Mouse (Mus musculus) inflammation-experienced regulatory T-cells, adult 6 months (primary cell): Measurements from ENCODE around the gene Mpg. TPM values are rescaled to one million over a fixed set of nuclear protein-coding genes. Genes with fewer than 3 reads are reported as not detected.

Source experiments
- ATAC-seq: one replicate; pipeline ENCODE4 v1.8.0; 2017
- polyA plus RNA-seq, 3 experiments: library from polyadenylated mRNA; unstranded; fragments of 100-300 nt; shearing (Covaris generic); gene quantifications; one replicate each; pipeline ENCODE4 v1.2.1; 2017

Gene Mpg
- polyA plus RNA-seq, 3 experiments from 2014 or later: 26.3 to 35.5 (median 32.8) TPM

DNA sequence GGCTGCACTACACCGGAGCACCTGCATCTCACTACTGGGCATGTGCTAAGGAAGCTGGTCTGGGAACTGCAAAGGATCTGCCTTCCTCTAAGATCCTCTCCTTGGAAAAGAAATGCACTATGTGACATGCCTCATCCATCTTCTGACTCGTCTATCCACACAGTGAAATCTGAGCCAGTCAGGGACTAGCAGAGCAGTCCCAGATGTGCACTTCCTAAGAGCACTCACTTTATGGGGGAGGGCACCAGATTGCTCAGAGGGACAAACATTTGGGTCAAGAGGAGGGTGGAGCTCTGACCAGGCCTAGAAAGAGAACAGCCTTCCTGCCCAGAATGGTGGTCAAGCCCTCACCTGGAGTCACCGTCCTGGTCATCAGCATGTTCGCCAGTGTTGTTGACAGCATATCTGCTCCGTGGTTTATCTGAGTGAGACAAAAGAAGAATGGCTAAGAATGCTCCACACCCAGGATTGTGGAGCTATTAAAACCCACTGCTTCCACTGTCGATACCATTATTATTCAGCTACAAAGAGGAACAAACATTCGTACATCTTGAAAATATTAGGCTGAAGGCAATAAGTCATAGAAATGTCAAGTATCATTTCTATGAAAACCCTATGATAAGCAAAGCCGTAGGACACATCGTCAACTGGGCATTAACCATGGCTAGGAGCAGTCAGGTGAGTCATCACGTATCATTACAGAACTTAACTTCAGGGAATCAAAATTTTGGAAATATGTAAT is 36.5 kb downstream of the Mpg start:
- ATAC-seq: no peak

DNA sequence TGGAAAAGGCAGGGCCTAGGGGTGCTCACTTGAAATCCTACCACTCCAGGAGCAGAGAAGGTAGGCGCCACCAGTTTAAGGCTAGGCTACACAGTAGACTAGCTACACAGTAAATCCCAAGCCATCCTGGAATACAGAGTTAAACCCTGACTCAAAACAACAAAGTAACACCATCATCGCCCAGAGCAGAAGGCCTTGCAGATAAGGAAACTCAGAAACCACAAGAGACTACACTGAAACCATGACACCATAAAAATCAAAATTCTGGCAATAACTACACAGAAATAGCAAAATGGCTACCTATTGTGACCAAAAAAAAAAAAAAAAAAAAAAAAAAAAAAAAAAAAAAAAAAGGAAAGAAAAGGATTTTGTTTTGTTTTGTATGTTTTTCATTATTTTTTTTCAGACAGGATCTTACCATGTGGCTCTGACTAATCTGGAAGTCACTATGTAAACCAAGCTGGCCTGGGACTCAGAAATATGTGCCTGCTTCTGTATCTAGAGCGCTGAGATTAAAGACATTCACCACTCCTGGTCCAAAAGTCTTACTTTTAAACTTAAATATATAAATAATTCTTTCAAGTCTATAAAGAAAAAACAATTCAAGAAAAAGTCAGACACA is 38.9 kb downstream of the Mpg start:
- no peak for ATAC-seq

DNA sequence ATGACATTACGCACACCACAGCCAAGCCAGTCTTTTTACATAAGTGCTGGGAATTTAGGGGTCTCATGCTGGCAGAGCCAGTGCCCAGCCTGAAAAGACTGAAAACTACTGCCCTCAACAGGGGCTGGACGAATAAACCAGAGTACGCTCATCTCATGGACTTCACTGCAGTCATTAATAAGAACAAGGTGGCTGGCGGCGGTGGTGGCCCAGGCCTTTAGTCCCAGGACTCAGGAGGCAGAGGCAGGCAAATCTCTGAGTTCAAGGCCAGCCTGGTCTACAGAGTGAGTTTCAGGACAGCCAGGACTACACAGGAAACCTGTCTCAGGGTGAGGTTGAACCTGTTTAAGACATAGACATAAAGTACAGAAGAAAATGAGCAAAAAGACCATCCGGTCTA is 39.9 kb downstream of the Mpg start:
- no peak for ATAC-seq

DNA sequence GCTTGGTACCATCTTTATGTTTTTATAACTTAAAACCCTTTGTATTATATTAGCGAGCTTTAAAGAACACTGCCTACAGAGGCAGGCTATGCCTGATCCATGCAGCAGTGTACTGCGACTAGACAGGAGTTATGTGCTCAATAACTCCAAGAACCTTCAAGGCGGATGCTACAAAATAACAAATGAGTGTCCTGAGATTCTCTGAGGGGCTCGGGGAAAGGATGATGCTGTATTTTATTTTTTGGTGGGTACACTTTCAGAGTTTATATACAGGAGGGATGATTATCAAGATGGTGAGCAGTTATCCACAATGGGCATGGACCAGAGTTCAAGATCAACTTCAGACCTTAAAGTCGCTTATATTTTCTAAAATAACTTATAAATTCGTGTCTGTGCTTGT is 40.5 kb downstream of the Mpg start:
- no peak for ATAC-seq

DNA sequence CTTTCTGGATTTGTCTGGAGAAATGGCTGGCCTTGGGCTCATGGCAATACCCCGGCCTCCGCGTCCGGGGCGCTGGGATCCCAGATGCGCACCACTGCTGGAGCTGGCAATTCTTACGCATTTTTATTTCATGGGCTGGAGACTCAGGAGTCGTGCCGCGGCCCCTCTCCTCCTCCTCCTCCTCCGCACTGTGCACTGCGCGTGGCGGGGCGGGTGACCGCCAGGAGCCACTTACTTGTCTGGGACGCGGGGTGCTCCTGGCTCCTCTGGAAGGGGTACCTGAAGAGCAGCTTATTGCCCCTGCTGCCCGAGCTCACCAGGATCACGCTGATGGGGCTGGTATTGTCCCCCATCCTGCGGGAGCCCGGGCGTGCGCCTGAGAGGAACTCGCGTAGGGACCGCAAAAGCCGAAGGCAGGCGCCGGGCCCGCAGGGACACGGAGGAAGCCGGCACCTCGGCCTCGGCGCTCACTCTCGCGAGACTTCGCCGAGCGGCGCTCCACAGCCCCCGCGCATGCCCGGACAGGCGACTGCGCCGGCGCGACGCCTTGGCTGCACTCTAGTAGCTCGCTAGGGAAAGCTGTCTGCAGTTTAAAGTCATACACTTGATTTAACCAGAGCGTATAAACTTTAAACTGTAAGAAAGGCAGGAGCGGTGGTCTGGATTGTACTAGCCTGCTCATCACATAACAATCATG is 41.0 kb downstream of the Mpg start, which contains the start of gene Nprl3:
TSS of gene Nprl3 (minus strand) at position 520 of the 697 bp plus-strand sequence.
- peak; percentile 96 for ATAC-seq

DNA sequence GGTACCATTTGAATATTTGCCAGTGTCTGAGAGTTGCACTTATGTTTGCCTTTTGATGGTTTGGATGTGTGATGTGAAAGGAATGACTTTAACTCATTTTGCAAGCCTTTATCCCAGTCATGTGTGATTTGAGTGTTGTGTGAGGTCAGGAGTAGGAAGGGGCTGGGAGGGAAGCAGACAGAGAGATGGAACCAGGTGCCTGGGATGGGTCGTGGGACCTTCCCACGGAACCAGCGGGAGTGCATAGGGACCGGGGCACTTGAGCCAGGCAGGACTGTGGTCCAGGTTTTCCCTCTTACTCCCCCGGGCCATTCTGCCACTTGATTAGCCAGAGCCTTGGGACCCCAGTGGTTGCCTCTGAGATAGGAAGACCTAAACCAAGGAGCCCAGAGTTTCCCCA is 41.7 kb downstream of the Mpg start:
- no peak for ATAC-seq

DNA sequence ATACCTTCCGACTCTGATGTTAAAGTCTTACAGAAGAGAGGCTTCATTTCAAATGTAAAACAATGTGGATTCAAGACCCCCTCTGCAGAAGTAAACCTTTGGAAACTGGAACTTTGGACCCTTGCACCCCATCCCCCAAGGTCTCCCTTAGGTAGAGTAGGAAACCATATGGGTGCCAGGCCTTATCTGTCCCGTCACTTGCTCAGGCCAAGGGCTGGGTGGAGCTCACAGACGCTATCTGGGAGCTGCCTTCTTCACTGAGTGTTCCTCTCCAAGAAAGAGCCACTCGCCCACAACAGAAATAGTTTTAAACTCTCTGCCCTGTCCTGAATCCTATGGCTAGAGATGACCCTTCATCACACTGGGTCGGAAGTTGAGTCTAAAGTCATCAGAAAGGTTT is 42.6 kb downstream of the Mpg start:
- no peak for ATAC-seq

DNA sequence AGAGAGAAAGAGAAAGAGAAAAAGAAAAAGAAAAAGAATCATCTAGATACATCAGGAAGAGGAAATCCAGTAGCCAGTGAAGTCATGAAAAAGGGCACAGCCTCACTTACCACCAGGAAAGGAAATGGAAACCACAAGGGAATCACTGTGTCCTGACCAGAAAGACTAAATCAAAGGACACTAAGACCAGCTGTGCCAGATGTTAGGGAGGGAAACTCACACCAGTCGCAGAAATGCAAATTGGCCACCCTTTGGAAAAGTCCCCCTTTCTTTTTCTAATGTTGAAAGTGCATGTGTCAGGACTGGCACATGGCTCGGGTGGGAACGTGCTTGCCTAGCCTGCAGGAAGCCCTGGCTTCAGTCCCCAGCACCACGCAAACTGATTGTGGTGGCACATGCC is 44.9 kb downstream of the Mpg start:
- ATAC-seq: no peak

DNA sequence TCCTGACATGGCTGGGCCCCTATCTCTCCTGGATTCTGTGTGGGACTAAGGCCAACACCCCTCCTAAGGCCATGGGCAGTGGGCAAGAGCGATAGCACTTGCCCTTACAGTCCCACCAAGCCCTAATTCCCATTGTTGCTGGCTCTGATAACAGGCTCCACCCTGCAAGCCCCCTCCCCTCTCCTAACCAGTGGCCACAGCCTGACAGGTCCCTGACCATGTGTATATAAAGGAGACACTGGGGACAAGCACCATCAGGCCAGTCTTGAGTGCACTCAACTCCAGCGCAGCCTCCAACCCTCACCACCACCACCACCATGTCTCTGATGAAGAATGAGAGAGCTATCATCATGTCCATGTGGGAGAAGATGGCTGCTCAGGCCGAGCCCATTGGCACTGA is 50.0 kb downstream of the Mpg start, which contains the start of gene Hba-x:
TSS of gene Hba-x (plus strand) at position 54 of the 400 bp plus-strand sequence.
- ATAC-seq: no peak

DNA sequence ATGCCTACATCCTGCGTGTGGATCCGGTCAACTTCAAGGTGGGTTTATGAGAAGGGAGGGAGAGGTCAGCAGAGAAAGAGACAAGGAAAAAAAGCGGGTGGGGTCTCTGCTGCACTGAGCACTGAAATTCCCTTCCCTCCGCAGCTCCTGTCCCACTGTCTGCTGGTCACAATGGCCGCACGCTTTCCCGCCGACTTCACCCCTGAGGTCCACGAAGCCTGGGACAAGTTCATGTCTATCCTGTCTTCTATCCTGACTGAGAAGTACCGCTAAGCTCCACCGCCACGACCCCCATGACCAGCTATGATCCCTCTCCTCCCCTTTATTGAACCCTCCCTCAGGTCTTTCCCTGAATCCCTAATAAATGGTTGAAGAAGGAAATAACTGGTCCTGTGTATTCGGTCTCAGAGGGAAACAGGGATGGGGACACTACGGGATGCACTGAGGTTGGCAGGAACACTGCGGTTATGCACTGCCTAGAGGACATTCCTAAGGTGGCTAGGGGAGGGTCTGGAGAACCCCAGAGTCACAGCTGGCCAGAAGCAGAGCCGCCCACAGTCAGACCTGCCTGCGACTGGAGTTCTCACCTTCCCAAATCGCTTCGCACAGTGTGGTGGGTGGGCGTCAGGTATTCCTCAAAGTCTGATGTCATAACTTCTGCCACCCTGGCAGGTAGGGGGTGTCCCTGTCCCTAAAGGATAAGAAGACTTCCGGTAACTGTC is 51.6 kb downstream of the Mpg start:
- no peak for ATAC-seq

DNA sequence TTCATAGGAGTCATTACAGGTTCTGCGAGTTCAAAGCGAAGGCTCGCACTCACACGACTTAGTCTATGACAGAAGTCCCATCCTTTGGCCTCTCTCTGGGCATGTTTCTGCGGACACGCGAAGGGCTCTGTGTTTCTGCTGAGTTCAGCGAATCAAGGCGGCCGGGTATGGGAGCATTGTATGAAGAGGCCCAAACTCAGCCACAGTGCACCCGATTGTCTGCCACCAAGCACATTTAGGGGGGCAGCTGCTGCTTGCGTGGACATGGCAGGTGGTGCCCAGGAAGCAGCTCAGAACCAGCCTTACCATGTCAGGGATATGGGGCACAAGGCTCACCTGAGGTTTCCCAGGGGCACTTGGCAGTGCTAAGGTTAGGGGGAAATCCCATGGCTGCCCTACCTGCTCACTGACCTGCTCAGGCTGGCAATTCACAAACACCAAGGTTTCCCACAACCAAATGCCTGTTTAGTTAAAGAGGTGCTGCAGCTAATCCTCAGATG is 52.2 kb downstream of the Mpg start:
- no peak for ATAC-seq

DNA sequence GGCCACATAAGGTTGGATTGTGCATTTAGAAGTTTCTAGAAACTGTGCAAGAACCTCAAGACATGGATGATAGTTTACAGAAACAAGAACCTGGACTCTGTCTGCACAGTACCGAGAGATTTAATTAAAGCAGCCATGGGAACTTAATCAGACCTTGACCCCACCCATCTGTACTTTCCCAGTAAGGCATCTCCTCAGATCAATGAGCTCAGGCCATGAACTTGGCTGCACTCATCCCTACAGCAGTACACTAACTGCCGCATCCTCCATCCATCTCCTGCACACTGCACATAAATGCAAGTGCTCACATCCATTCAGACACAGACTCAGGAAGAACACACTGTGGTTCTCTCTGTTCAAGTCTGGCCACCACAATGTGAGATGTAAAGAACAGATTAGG is 54.3 kb downstream of the Mpg start:
- ATAC-seq: no peak

DNA sequence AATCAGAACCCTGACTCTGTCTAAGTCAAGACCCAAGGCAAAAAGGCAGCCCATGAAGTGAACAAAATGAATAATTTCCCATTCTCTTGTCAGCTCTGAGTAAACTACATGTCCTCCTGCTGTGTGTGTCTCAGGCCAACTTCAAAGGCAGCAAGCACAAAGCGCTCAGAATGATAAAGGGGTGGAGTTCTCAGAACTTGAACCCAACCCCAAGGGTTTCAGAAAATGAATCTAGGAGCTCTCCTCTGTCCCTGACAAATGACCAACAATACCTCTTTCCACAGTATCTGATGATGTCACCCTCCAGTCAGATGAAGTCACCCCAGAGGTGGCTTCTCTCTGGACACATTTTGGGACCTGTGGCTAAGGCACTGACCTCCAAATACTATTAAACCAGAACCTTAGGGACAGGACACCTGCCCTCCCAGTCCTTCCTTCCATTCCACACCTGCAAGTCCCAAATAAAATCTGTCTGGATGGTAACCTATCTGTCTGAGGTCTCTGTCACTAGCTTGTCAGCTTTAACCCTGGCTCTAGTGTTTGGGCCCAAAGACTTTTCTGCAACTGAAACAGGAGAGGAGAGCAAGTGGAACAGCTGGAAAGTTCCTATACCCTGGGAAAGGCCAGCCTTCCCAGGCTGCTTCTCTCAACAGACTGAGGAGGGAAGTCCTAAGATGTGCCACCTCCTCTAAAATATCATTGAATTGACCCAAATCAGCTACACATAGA is 55.3 kb downstream of the Mpg start:
- no peak for ATAC-seq

Other genes with a start within 250 kb of the Mpg start
- 10 to 100 TPM in 2 of 3 experiments, 1 to 10 TPM in 1; 8.5 to 97.5 (median 73.7) TPM for gene Nsg2, start 226.0 kb upstream of the Mpg start, polyA plus RNA-seq
- 1 to 10 TPM; 2.8 to 5.4 (median 4.9) TPM for gene Il9r, start 26.2 kb upstream of the Mpg start, polyA plus RNA-seq
- gene Snrnp25, start 21.1 kb upstream of the Mpg start, polyA plus RNA-seq: 10 to 100 TPM; 52.9 to 74.7 (median 56.9) TPM
- gene Rhbdf1, start 4.2 kb upstream of the Mpg start, polyA plus RNA-seq: under 1 TPM in 1 of 3 experiments, not detected in 2; 0.70 TPM
- 10 to 100 TPM; 27.3 to 55.0 (median 45.7) TPM for gene Nprl3, start 41.2 kb downstream of the Mpg start, polyA plus RNA-seq
- gene Hba-x, start 49.9 kb downstream of the Mpg start, polyA plus RNA-seq: not detected
- gene Hba-a1, start 57.0 kb downstream of the Mpg start, polyA plus RNA-seq: 1 to 10 TPM; 3.7 to 7.5 (median 6.0) TPM
- gene Hbq1b, start 60.5 kb downstream of the Mpg start, polyA plus RNA-seq: not detected
- 10 to 100 TPM; 11.3 to 24.9 (median 18.9) TPM for gene Hba-a2, start 70.0 kb downstream of the Mpg start, polyA plus RNA-seq
- not detected for gene Hbq1a, start 73.6 kb downstream of the Mpg start, polyA plus RNA-seq
- not detected for gene Sh3pxd2b, start 121.3 kb downstream of the Mpg start, polyA plus RNA-seq
- gene Ubtd2, start 228.9 kb downstream of the Mpg start, polyA plus RNA-seq: 1 to 10 TPM; 2.1 to 3.7 (median 2.9) TPM